1 mouse cellular context compared by ENCODE assay signal in the genomic region with DNA sequence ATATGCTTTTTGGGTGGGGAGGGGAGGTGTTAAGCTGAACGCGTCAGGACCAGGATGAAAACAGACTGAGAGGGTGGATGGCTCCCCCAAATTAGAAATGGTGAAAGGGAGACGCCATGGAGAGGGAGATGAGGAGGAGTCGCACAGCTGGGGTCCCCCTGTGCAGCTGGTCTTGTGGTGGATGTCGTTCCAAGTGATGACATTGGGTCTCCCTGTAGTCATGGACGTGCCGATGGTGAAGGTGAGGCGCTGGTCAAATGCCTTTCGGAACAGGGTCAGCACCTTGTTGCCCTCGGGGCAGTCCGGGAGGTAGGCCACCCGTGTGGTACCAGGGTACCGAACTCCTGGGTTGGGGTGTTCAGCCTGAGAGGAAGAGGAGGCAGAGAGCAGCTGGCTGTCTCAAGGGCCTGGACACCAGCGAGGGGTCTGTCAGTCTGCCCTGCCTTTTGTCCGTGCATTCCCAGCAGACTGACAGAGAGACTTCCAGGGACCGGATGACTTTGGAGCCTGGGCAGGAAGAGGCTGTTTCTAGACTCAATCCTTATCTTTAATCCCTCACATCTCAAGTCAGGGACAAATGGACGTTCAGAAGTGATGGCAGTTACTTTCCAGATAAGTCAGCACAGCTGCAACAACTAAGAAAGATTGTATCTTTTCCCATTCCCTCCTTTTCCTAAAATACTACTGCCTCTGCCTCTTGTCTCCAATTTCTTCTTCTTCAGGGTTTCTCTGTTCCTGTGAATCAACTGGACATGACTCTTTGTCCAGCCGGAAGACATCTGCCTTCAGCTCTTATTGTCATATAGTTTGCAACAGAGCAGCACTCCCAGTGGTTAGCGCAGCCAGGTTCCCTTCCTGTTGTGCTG.
TF ChIP-seq lines count a peak whose summit lies in the region.

No protein-coding gene starts in this region.

TF ChIP-seq in MEL, 35 proteins besides CTCF, POLR2A, EP300 and RAD21:
- TF ChIP-seq SMC3 (IDR thresholded peaks at IDR 0.05; ENCODE audit: low read depth, low read length) (no peak), GATA1 (IDR thresholded peaks at IDR 0.05; ENCODE audit: low read depth, low read length) (peak; percentile 59), MYB (IDR thresholded peaks at IDR 0.05; ENCODE audit: low read depth, low read length) (no peak), TCF12 (IDR thresholded peaks at IDR 0.05; ENCODE audit: low read depth, low read length) (peak; percentile 36; the same call in 1 of the 2 replicates), ETS1 (IDR thresholded peaks at IDR 0.05; ENCODE audit: low read depth, low read length) (peak; percentile 48)
